Mouse (Mus musculus): ENCODE data around the gene Nupr1. TPM values are rescaled to one million over a fixed set of nuclear protein-coding genes. Genes with fewer than 3 reads are reported as not detected.

Nupr1 gene
- polyA plus RNA-seq, 1 experiment from 2014 or later = 24.5 TPM

- H3K4me3 ChIP-seq (replicated peaks; ENCODE audit: low read depth, low read length) = no peak overlapping the region
- H3K27ac ChIP-seq = no peak overlapping the region
- H3K4me1 ChIP-seq (replicated peaks; ENCODE audit: insufficient read depth, low read length) = no peaks in the 10 kb centered on the region
- no peak for TF ChIP-seq CTCF (IDR thresholded peaks at IDR 0.05; ENCODE audit: low read depth)
- H3K9me3 ChIP-seq (replicated peaks; ENCODE audit: low read length) = no peaks in the 10 kb centered on the region
- no peak overlapping the region for H3K4me2 ChIP-seq (ENCODE audit: low read length)
- H3K9ac ChIP-seq (ENCODE audit: low read depth, low read length) = no peak overlapping the region
- no peaks in the 10 kb centered on the region for H3K36me3 ChIP-seq (ENCODE audit: insufficient read depth, low read length)
- DNase-seq (ENCODE audit: low spot score) = no peak
- ATAC-seq (replicated peaks; ENCODE audit: low FRiP score, low read depth) = no peak
- no peaks in the 10 kb centered on the region for H3K27me3 ChIP-seq (ENCODE audit: insufficient read depth, low read length)
- 80% methylated on average over 5 of the region's 5 CpGs for WGBS
Measured at GRCm38 (mm10) chr7:126595890-126596289, 34.8 kb downstream of the Nupr1 start.

GRCm38 (mm10) chr7:126594862-126595561 is 35.6 kb downstream of the Nupr1 start, which contains the start of gene Il27:
Gene Il27, minus strand, starts transcription at chr7:126594941.
- DNase-seq (ENCODE audit: low spot score) (no peak), ATAC-seq (replicated peaks; ENCODE audit: low FRiP score, low read depth) (no peak)
- WGBS = 79% methylated on average over 11 of the region's 11 CpGs
- Histone ChIP-seq H3K27ac (no peak within 1 kb of the TSS), H3K4me1 (replicated peaks; ENCODE audit: insufficient read depth, low read length) (no peaks in the 10 kb centered on the region), H3K4me2 (ENCODE audit: low read length) (no peak within 1 kb of the TSS), H3K27me3 (ENCODE audit: insufficient read depth, low read length) (no peaks in the 10 kb centered on the region), H3K9ac (ENCODE audit: low read depth, low read length) (no peak within 1 kb of the TSS), H3K36me3 (ENCODE audit: insufficient read depth, low read length) (no peaks in the 10 kb centered on the region), H3K9me3 (replicated peaks; ENCODE audit: low read length) (no peaks in the 10 kb centered on the region), H3K4me3 (replicated peaks; ENCODE audit: low read depth, low read length) (no peak within 1 kb of the TSS)
- TF ChIP-seq CTCF (IDR thresholded peaks at IDR 0.05; ENCODE audit: low read depth) = no peak

GRCm38 (mm10) chr7:126587779-126588178 is 42.9 kb downstream of the Nupr1 start:
- no peaks in the 10 kb centered on the region for H3K9me3 ChIP-seq (replicated peaks; ENCODE audit: low read length)
- TF ChIP-seq CTCF (IDR thresholded peaks at IDR 0.05; ENCODE audit: low read depth) = peak; percentile 80
- 0 out of 2 replicates have a peak overlapping the region, but pooled peaks have one; percentile 5 for H3K9ac ChIP-seq (ENCODE audit: low read depth, low read length)
- no peaks in the 10 kb centered on the region; the same call in 1 of the 2 replicates for H3K4me1 ChIP-seq (replicated peaks; ENCODE audit: insufficient read depth, low read length)
- DNase-seq (ENCODE audit: low spot score) (peak; percentile 90), ATAC-seq (replicated peaks; ENCODE audit: low FRiP score, low read depth) (no peak; the same call in 1 of the 2 replicates)
- H3K27me3 ChIP-seq (ENCODE audit: insufficient read depth, low read length) = no peaks in the 10 kb centered on the region
- WGBS = 6% methylated on average over 16 of the region's 16 CpGs
- no peak overlapping the region for H3K27ac ChIP-seq
- no peaks in the 10 kb centered on the region for H3K36me3 ChIP-seq (ENCODE audit: insufficient read depth, low read length)
- no peak overlapping the region for H3K4me3 ChIP-seq (replicated peaks; ENCODE audit: low read depth, low read length)
- H3K4me2 ChIP-seq (ENCODE audit: low read length) = peak overlapping the region; percentile 38; the same call in 1 of the 2 replicates

GRCm38 (mm10) chr7:126586839-126587238 is 43.8 kb downstream of the Nupr1 start:
- H3K9ac ChIP-seq (ENCODE audit: low read depth, low read length) = no peak overlapping the region
- 35% methylated on average over 8 of the region's 8 CpGs for WGBS
- no peak overlapping the region for H3K4me2 ChIP-seq (ENCODE audit: low read length)
- ATAC-seq (replicated peaks; ENCODE audit: low FRiP score, low read depth) (no peak), DNase-seq (ENCODE audit: low spot score) (peak; percentile 17)
- no peak overlapping the region for H3K4me3 ChIP-seq (replicated peaks; ENCODE audit: low read depth, low read length)
- H3K27ac ChIP-seq = no peak overlapping the region
- TF ChIP-seq CTCF (IDR thresholded peaks at IDR 0.05; ENCODE audit: low read depth) = no peak
- H3K4me1 ChIP-seq (replicated peaks; ENCODE audit: insufficient read depth, low read length) = no peaks in the 10 kb centered on the region; the same call in 1 of the 2 replicates
- no peaks in the 10 kb centered on the region for H3K27me3 ChIP-seq (ENCODE audit: insufficient read depth, low read length)
- no peaks in the 10 kb centered on the region for H3K9me3 ChIP-seq (replicated peaks; ENCODE audit: low read length)
- H3K36me3 ChIP-seq (ENCODE audit: insufficient read depth, low read length) = no peaks in the 10 kb centered on the region

GRCm38 (mm10) chr7:126585717-126586116 is 44.9 kb downstream of the Nupr1 start, which contains the start of gene Cln3:
Gene Cln3, minus strand, starts transcription at chr7:126585817.
- H3K4me2 ChIP-seq (ENCODE audit: low read length) = no peak within 1 kb of the TSS
- no peak within 1 kb of the TSS for H3K4me3 ChIP-seq (replicated peaks; ENCODE audit: low read depth, low read length)
- 78% methylated on average over 6 of the region's 6 CpGs for WGBS
- no peaks in the 10 kb centered on the region for H3K36me3 ChIP-seq (ENCODE audit: insufficient read depth, low read length)
- H3K27ac ChIP-seq = no peak within 1 kb of the TSS
- TF ChIP-seq CTCF (IDR thresholded peaks at IDR 0.05; ENCODE audit: low read depth) = no peak
- H3K27me3 ChIP-seq (ENCODE audit: insufficient read depth, low read length) = no peaks in the 10 kb centered on the region
- no peak for ATAC-seq (replicated peaks; ENCODE audit: low FRiP score, low read depth)
- H3K4me1 ChIP-seq (replicated peaks; ENCODE audit: insufficient read depth, low read length) = no peaks in the 10 kb centered on the region; the same call in 1 of the 2 replicates
- no peak for DNase-seq (ENCODE audit: low spot score)
- H3K9ac ChIP-seq (ENCODE audit: low read depth, low read length) = no peak within 1 kb of the TSS
- H3K9me3 ChIP-seq (replicated peaks; ENCODE audit: low read length) = no peaks in the 10 kb centered on the region

GRCm38 (mm10) chr7:126584506-126584977 is 46.1 kb downstream of the Nupr1 start, which contains the start of gene Apobr:
Gene Apobr, plus strand, starts transcription at chr7:126584942.
- Histone ChIP-seq H3K27ac (no peak within 1 kb of the TSS), H3K9me3 (replicated peaks; ENCODE audit: low read length) (no peaks in the 10 kb centered on the region), H3K9ac (ENCODE audit: low read depth, low read length) (no peak within 1 kb of the TSS), H3K4me1 (replicated peaks; ENCODE audit: insufficient read depth, low read length) (no peaks in the 10 kb centered on the region; the same call in 1 of the 2 replicates), H3K4me2 (ENCODE audit: low read length) (peak within 1 kb of the TSS; percentile 61; the same call in 1 of the 2 replicates), H3K36me3 (ENCODE audit: insufficient read depth, low read length) (no peaks in the 10 kb centered on the region), H3K27me3 (ENCODE audit: insufficient read depth, low read length) (no peaks in the 10 kb centered on the region), H3K4me3 (replicated peaks; ENCODE audit: low read depth, low read length) (no peak within 1 kb of the TSS)
- DNase-seq (ENCODE audit: low spot score) (no peak), ATAC-seq (replicated peaks; ENCODE audit: low FRiP score, low read depth) (no peak)
- no peak for TF ChIP-seq CTCF (IDR thresholded peaks at IDR 0.05; ENCODE audit: low read depth)
- 74% methylated on average over 8 of the region's 8 CpGs for WGBS

All from kidney, postnatal 0 days (tissue).